Mouse (Mus musculus) spleen, adult 2 months (tissue): ENCODE results near the gene Cdca8. TPM values are rescaled to one million over a fixed set of nuclear protein-coding genes. Genes with fewer than 3 reads are reported as not detected.

Experiments used
- DNase-seq, 2 experiments: peaks; one replicate each; pipeline versions ENCODE4 v3.0.0 to v3.0.0-alpha.2; 2012 to 2021; ENCODE audit warnings: low spot score in 2 of 2, low read depth in 1 of 2
- H3K27ac ChIP-seq: fragments of 200-500 bp; 2 replicates; pipeline ENCODE4 v1.5.1; 2012; ENCODE audit warnings: low read length, inconsistent platforms; ENCODE audit not compliant: insufficient read depth
- H3K27me3 ChIP-seq: fragments of 200-500 bp; 2 replicates; pipeline ENCODE4 v1.6.1; 2012; ENCODE audit warnings: mild to moderate bottlenecking, moderate library complexity, low read length, inconsistent platforms; ENCODE audit not compliant: control insufficient read depth, insufficient read depth
- H3K36me3 ChIP-seq: fragments of 200-500 bp; 2 replicates; pipeline ENCODE4 v1.6.1; 2012; ENCODE audit warnings: mild to moderate bottlenecking, low read length, inconsistent platforms; ENCODE audit not compliant: control insufficient read depth, insufficient read depth
- H3K4me1 ChIP-seq: fragments of 200-500 bp; 2 replicates; pipeline ENCODE4 v1.6.1; 2011; ENCODE audit warnings: inconsistent platforms; ENCODE audit not compliant: control insufficient read depth, insufficient read depth, insufficient read length
- H3K4me3 ChIP-seq: fragments of 200-500 bp; 2 replicates; pipeline ENCODE4 v1.5.1; 2011; ENCODE audit warnings: mild to moderate bottlenecking, inconsistent platforms; ENCODE audit not compliant: insufficient read depth, insufficient read length; ENCODE audit errors: extremely low read depth
- CTCF ChIP-seq: fragments of 200-500 bp; IDR thresholded peaks from 2 replicates; pipeline ENCODE4 v1.5.1; 2011; ENCODE audit warnings: mild to moderate bottlenecking, inconsistent platforms; ENCODE audit not compliant: insufficient read depth, insufficient read length, insufficient replicate concordance; ENCODE audit errors: extremely low read depth
- POLR2A ChIP-seq: fragments of 200-500 bp; IDR thresholded peaks from 2 replicates; pipeline ENCODE4 v1.6.1; 2011; ENCODE audit warnings: low read depth, low read length, inconsistent platforms
- WGBS: fragments of 180-500 bp; shearing (Covaris S2); methylation state at CpG from one replicate; pipeline ENCODE4 v1.1.7; 2018; 5-methylcytosine and 5-hydroxymethylcytosine counted together
- polyA plus RNA-seq: library from polyadenylated mRNA; depleted of rRNA; stranded (reverse); fragments of >200 nt; gene quantifications from 2 replicates; pipeline ENCODE4 v1.2.3, GENCODE M21; 2012

Cdca8 gene
- polyA plus RNA-seq, 1 experiment, result 14.8 TPM

DNA sequence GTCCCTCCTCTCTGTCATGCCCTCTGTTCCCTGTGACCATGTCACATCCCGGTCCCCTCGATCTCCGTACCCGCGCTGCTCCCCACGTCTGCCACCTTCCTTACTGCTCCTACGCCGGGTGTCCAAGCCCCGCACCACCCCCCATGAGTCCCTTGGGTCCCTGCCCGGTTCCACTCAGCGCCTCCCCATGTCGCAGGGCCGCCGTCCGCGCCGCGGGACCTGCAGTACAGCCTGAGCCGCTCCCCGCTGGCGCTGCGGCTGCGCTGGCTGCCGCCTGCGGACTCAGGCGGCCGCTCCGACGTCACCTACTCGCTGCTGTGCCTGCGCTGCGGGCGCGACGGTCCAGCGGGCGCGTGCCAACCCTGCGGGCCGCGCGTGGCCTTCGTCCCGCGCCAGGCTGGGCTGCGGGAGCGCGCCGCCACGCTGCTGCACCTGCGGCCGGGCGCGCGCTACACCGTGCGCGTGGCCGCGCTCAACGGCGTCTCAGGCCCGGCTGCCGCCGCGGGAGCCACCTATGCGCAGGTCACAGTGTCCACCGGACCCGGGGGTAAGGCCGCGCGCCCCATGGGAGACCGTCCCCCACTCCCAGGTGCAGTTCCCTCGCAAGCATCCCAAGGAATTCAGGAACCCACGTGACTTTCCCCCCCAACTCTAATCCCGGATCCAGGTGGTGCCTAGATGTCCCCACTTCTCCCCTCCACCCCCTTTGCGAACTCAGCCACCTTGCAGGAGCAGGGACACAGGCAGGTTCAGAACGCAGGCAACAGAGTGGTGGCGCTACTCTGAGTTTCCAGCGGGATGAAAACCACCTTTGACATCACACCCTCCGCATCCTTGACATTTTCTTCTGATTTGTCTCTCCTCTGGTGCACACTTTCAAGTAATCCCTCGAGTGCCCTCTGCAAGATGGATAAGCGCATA is 44.3 kb downstream of the Cdca8 start:
- H3K27me3 ChIP-seq, result peaks cover 9% of the 10 kb centered on the region
- H3K4me3 ChIP-seq, result no peak overlapping the region
- 5% methylated on average over 83 of the region's 83 CpGs for WGBS
- no peak overlapping the region for H3K27ac ChIP-seq
- no peak for TF ChIP-seq POLR2A
- no peak for TF ChIP-seq CTCF
- H3K36me3 ChIP-seq, result no peaks in the 10 kb centered on the region
- DNase-seq, result no peak
- H3K4me1 ChIP-seq, result peaks cover 3% of the 10 kb centered on the region; the same call in 1 of the 2 replicates

DNA sequence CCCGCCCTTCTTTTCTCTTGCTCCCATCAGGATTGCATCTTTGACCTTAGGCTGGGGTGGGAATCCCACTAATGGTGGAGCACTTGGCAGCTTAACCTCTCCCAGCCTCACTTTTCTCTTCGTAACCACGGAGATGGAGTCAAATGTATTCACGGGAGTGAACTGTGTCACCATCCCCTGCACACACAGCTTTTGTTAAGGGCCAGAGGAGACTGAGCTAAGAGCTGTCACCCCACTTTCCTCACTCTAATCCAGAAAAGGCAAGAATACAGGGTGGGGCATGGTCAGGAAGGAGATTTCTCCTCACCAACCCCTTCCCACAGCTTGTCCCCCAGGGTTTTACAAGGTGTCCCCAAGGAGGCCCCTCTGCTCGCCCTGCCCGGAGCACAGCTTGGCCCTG is 45.3 kb downstream of the Cdca8 start:
- peaks cover 9% of the 10 kb centered on the region for H3K27me3 ChIP-seq
- peaks cover 3% of the 10 kb centered on the region; the same call in 1 of the 2 replicates for H3K4me1 ChIP-seq
- 34% methylated on average over 6 of the region's 6 CpGs for WGBS
- TF ChIP-seq CTCF (no peak), POLR2A (no peak)
- no peak overlapping the region for H3K27ac ChIP-seq
- no peaks in the 10 kb centered on the region for H3K36me3 ChIP-seq
- no peak for DNase-seq
- no peak overlapping the region for H3K4me3 ChIP-seq

DNA sequence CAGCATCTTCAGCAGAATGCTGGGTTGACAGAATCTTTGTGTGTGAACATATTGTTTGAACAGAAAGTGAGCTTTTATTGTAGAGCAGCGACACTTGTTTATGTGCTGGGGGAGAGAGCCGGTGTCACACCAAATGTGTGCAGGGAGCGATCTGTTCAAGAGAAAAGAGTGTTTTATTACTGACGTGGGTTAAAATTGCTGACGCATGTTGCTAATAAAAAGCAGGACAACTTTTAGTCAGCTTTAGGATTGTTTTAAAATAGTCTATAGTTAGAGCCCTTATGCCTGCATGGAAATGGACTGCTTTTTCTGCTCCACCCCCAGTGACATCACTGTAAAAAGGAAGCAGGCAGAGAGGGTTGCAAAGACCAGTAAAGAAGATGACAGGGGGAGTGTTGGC is 48.3 kb downstream of the Cdca8 start:
- 69% methylated on average over 5 of the region's 5 CpGs for WGBS
- peaks cover 3% of the 10 kb centered on the region; the same call in 1 of the 2 replicates for H3K4me1 ChIP-seq
- peaks cover 9% of the 10 kb centered on the region for H3K27me3 ChIP-seq
- H3K36me3 ChIP-seq, result no peaks in the 10 kb centered on the region
- H3K27ac ChIP-seq, result no peak overlapping the region
- DNase-seq, result no peak
- no peak for TF ChIP-seq CTCF
- no peak for TF ChIP-seq POLR2A
- no peak overlapping the region for H3K4me3 ChIP-seq

GRCm38 (mm10) chr4:124889935-124890334 is 49.2 kb downstream of the Cdca8 start:
- no peak for DNase-seq
- TF ChIP-seq CTCF (no peak), POLR2A (no peak)
- H3K27ac ChIP-seq, result no peak overlapping the region
- peaks cover 7% of the 10 kb centered on the region for H3K27me3 ChIP-seq
- H3K4me1 ChIP-seq, result peaks cover 3% of the 10 kb centered on the region; the same call in 1 of the 2 replicates
- H3K36me3 ChIP-seq, result no peaks in the 10 kb centered on the region
- 85% methylated on average over 2 of the region's 2 CpGs for WGBS
- H3K4me3 ChIP-seq, result no peak overlapping the region

- H3K4me1 ChIP-seq, result no peaks in the 10 kb centered on the region; the same call in 1 of the 2 replicates
- DNase-seq, result no peak
- TF ChIP-seq CTCF (no peak), POLR2A (no peak)
- H3K27ac ChIP-seq, result no peak overlapping the region
- WGBS, result 72% methylated on average over 7 of the region's 7 CpGs
- no peak overlapping the region for H3K4me3 ChIP-seq
- H3K27me3 ChIP-seq, result no peaks in the 10 kb centered on the region
- no peaks in the 10 kb centered on the region for H3K36me3 ChIP-seq
Measured at GRCm38 (mm10) chr4:124888702-124889101, 50.4 kb downstream of the Cdca8 start.

DNA sequence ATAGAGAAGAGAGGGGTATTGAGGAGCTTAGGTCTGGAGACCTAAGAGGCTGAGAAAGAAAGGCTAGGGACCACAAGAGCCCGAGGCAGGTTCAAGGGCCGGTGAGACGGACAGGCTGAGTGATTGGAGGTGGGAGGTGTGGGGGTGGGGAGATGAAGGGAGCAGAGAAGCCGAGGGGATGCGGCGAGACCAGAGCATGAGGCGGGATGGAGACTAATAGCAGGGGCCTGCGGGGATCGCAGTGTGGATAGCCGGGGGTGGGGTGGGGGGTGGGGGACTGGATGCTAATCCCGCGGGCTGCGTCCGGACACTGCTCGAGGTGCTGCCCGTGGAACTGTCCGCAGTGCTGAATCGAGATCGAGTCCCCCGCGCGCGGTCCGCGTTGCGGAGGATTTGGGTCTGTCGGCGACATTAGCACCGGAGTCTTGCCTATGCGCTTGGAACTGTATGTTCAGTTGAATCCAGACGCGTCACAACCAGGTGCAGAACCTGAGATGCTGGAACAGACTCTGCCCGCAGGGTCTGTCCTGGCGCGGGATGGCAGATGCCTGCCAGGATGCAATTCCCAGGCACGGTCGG is 56.9 kb downstream of the Cdca8 start:
- DNase-seq, result no peak
- no peaks in the 10 kb centered on the region for H3K36me3 ChIP-seq
- H3K4me3 ChIP-seq, result no peak overlapping the region
- TF ChIP-seq CTCF (no peak), POLR2A (no peak)
- peaks cover 2% of the 10 kb centered on the region; the same call in 1 of the 2 replicates for H3K4me1 ChIP-seq
- H3K27me3 ChIP-seq, result peaks cover 16% of the 10 kb centered on the region
- H3K27ac ChIP-seq, result no peak overlapping the region
- 4% methylated on average over 34 of the region's 37 CpGs for WGBS
